Mouse (Mus musculus) right cerebral cortex, adult 2 months (tissue): ENCODE measurements around the gene Hnmt.
A peak's percentile ranks its signal among the peaks of the same experiment; 100 is the strongest.
"Not testable (repeated sequence)": the region's sequence is repeated elsewhere in the genome, so short reads cannot be mapped to it uniquely, and the experiment has no call there.

Source experiments
- DNase-seq, 2 experiments: peaks; one replicate each; pipeline ENCODE4 v3.0.0; 2021 to 2022; ENCODE audit warnings: low spot score in 2 of 2

Hnmt gene

GRCm38 (mm10) chr2:24049344-24049990 is at the start of gene Hnmt:
TSS of gene Hnmt (minus strand) at chr2:24049394.
- peak in 1 of 2 experiments; percentile 10 for DNase-seq

- DNase-seq, result no peak
Measured at GRCm38 (mm10) chr2:24096495-24096894, 47.3 kb upstream of the Hnmt start, which contains the start of gene Tbpl2. TSS of gene Tbpl2 (minus strand) at chr2:24096595.

- DNase-seq, result no peak
Measured at GRCm38 (mm10) chr2:24090921-24091320, 41.7 kb upstream of the Hnmt start.

- no peak for DNase-seq
Measured at GRCm38 (mm10) chr2:24050459-24050858, 1.3 kb upstream of the Hnmt start.

GRCm38 (mm10) chr2:24048480-24049097 is 605 bp downstream of the Hnmt start:
- peak; percentile 62 to 76 for DNase-seq

GRCm38 (mm10) chr2:24047551-24048479 is 1.4 kb downstream of the Hnmt start:
- no peak for DNase-seq

- DNase-seq, result no peak
Measured at GRCm38 (mm10) chr2:24042901-24043300, 6.3 kb downstream of the Hnmt start.

GRCm38 (mm10) chr2:24040531-24040930 is 8.7 kb downstream of the Hnmt start:
- no peak for DNase-seq

- not testable (repeated sequence) for DNase-seq
Measured at GRCm38 (mm10) chr2:24019386-24019785, 29.8 kb downstream of the Hnmt start.

- no peak for DNase-seq
Measured at GRCm38 (mm10) chr2:24018966-24019365, 30.2 kb downstream of the Hnmt start.

- no peak for DNase-seq
Measured at GRCm38 (mm10) chr2:24014957-24015356, 34.2 kb downstream of the Hnmt start.

- no peak for DNase-seq
Measured at GRCm38 (mm10) chr2:23999323-23999722, 49.9 kb downstream of the Hnmt start.

GRCm38 (mm10) chr2:23998836-23999235 is 50.4 kb downstream of the Hnmt start:
- no peak for DNase-seq

GRCm38 (mm10) chr2:23996830-23997229 is 52.4 kb downstream of the Hnmt start:
- no peak for DNase-seq

GRCm38 (mm10) chr2:23990034-23990573 is 59.1 kb downstream of the Hnmt start:
- DNase-seq, result not testable (repeated sequence)

GRCm38 (mm10) chr2:23987283-23987682 is 61.9 kb downstream of the Hnmt start:
- no peak for DNase-seq

GRCm38 (mm10) chr2:23983343-23983742 is 65.9 kb downstream of the Hnmt start:
- no peak for DNase-seq

- no peak for DNase-seq
Measured at GRCm38 (mm10) chr2:23982860-23983259, 66.3 kb downstream of the Hnmt start.

- not testable (repeated sequence) for DNase-seq
Measured at GRCm38 (mm10) chr2:23960659-23961274, 88.4 kb downstream of the Hnmt start.
